Mouse (Mus musculus): ENCODE data around the gene Tom1l1.

DNA sequence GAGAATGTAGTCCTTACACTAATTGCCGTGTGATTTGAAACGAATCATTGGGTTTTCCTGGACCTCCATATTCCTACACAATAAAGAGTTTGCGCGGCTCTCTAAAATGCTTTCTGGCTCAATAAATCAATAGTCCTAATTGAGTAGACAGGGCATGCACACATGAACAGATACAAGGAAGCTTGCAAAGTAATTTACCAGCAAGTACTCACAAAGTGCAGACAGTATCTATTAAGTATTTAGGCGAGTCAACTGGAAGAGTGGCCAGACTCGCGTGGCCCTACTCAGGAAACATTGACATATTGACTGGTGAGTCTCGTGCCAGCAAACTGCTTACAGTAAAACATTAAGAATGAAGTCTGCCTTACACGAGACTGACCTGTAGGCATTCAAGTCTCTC is 23.4 kb upstream of the Tom1l1 start:
- no peak for TF ChIP-seq CTCF (IDR thresholded peaks at IDR 0.05; ENCODE audit: low read depth, low read length)
- no peak for TF ChIP-seq POLR2A (IDR thresholded peaks at IDR 0.05; ENCODE audit: borderline replicate concordance, low read depth, low read length)
